Mouse (Mus musculus) stomach, postnatal 0 days (tissue): ENCODE data around the gene Krt18. TPM values are rescaled to one million over a fixed set of nuclear protein-coding genes. Genes with fewer than 3 reads are reported as not detected.

Experiments used
- ATAC-seq: fragments of 200-750 bp; cut with Nextera tagmentation; 2 replicates; pipeline ENCODE4 v1.8.0; 2017; ENCODE audit not compliant: low FRiP score, low TSS enrichment
- DNase-seq: peaks from one replicate; pipeline ENCODE4 v3.0.0-alpha.2; 2016; ENCODE audit warnings: low spot score
- H3K27ac ChIP-seq: fragments of 300-500 bp; sonication (generic); replicated peaks from 2 replicates; pipeline ENCODE4 v1.5.1; 2014; ENCODE audit warnings: mild to moderate bottlenecking, control low read depth
- H3K27me3 ChIP-seq: fragments of 300-500 bp; sonication (generic); 2 replicates; pipeline ENCODE4 v1.6.1; 2014; ENCODE audit warnings: low read length; ENCODE audit not compliant: control insufficient read depth, insufficient read depth
- H3K36me3 ChIP-seq: fragments of 300-500 bp; sonication (generic); 2 replicates; pipeline ENCODE4 v1.6.1; 2014; ENCODE audit warnings: low read length, mixed read lengths; ENCODE audit not compliant: control insufficient read depth, insufficient read depth
- H3K4me1 ChIP-seq: fragments of 300-500 bp; sonication (generic); replicated peaks from 2 replicates; pipeline ENCODE4 v1.6.1; 2014; ENCODE audit warnings: antibody characterized with exemption; ENCODE audit not compliant: control insufficient read depth, insufficient read depth
- H3K4me2 ChIP-seq: fragments of 300-500 bp; sonication (generic); replicated peaks from 2 replicates; pipeline ENCODE4 v1.6.1; 2014; ENCODE audit warnings: low read depth, mild to moderate bottlenecking, control low read depth, moderate library complexity
- H3K4me3 ChIP-seq: fragments of 300-500 bp; sonication (generic); 2 replicates; pipeline ENCODE4 v1.5.1; 2014; ENCODE audit warnings: low read depth, low read length, control low read depth
- H3K9ac ChIP-seq: fragments of 300-500 bp; sonication (generic); 2 replicates; pipeline ENCODE4 v1.6.1; 2014; ENCODE audit warnings: mild to moderate bottlenecking, low read length, control low read depth, mixed read lengths
- H3K9me3 ChIP-seq: fragments of 300-500 bp; sonication (generic); 2 replicates; pipeline ENCODE4 v1.6.1; 2016; ENCODE audit warnings: low read length; ENCODE audit not compliant: control insufficient read depth
- CTCF ChIP-seq: IDR thresholded peaks from 2 replicates; pipeline ENCODE4 v1.5.1; 2016; ENCODE audit warnings: antibody characterized with exemption, low read depth, mild to moderate bottlenecking, moderate library complexity
- EP300 ChIP-seq: optimal IDR thresholded peaks from 2 replicates; pipeline ENCODE3; 2016; ENCODE audit warnings: antibody characterized with exemption
- WGBS: fragments of 180-500 bp; shearing (Covaris S2); extraction: QIAGEN DNeasy Blood & Tissue Kit; methylation state at CpG from one replicate; pipeline ENCODE4 v1.1.7; 2014; 5-methylcytosine and 5-hydroxymethylcytosine counted together
- polyA plus RNA-seq: library from polyadenylated mRNA; unstranded; fragments of >200 nt; fragmentation: Nextera tagmentation; extraction: Ambion mirVana; gene quantifications from 2 replicates; pipeline ENCODE4 v1.2.1, GENCODE M21; 2015

Krt18 gene
- polyA plus RNA-seq, 1 experiment from 2014 or later = 715 TPM

DNA sequence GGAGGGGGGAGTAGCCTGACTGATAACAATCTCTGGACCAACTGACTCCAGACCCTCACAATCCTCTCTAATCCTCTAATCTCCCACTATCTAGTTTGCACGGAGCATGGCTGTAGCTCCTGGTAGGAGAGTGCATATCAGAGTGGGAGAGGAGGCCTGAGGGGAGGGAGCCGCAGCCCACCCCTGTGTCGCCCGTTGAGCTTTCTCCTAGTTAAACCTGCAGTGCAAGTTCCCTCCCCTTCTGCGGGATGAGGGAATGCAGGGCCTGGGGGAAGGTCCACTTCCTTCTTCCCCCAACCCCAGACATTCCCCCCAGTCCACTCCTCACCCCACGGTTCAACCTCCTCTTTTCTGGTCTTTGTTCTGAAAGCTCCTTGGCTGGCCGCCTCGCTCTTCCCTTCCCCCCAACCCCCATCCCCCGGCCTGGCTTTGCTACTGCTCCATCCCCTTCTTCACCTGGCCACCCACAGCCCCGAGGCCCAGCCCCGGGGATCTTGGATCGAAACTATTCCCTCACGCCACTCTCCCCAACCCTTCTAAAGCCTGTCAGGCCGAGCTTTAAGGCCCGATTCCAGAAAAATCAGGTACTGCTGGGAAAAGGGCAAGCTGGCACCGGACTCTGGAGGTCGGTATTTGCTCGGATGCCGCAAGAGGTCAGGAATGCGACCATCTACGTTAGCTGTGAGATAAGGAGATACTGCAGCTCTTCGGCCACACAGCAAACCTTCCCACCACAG, 2.7 kb upstream of the Krt18 start:
- Histone ChIP-seq H3K9me3 (no peaks in the 10 kb centered on the region), H3K27me3 (no peaks in the 10 kb centered on the region), H3K4me3 (0 out of 2 replicates have a peak overlapping the region, but pooled peaks have one; percentile 3), H3K9ac (peak overlapping the region; percentile 9; the same call in 1 of the 2 replicates), H3K36me3 (no peaks in the 10 kb centered on the region), H3K4me1 (peaks cover 7% of the 10 kb centered on the region), H3K27ac (peak overlapping the region; percentile 76), H3K4me2 (peak overlapping the region; percentile 34; the same call in 1 of the 2 replicates)
- DNase-seq (no peak), ATAC-seq (no peak)
- 12% methylated on average over 22 of the region's 22 CpGs for WGBS
- TF ChIP-seq CTCF = no peak
- TF ChIP-seq EP300 = no peak

DNA sequence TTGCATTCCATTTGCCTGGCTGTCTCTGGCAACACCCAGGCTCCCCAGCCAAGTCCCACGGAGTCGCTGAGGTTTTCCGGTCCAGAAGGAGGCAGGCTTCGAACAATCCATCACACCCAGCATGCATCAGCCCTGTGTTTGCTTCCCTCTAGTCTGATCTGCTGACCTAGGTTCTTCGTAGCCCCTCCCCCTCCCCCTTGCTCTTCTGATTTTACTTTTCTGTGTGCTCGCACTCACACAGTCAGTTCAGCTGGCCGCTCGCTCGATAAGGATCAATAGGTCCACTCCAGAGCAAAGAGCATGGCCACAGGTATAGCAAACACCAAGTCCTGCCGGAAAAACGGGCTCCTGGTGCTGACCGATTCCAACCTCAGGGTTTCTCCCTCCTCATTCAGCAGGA, 1.6 kb upstream of the Krt18 start:
- Histone ChIP-seq H3K9ac (no peak overlapping the region), H3K36me3 (no peaks in the 10 kb centered on the region), H3K4me2 (peak overlapping the region; percentile 32; the same call in 1 of the 2 replicates), H3K9me3 (no peaks in the 10 kb centered on the region), H3K4me1 (peaks cover 7% of the 10 kb centered on the region), H3K27me3 (no peaks in the 10 kb centered on the region), H3K4me3 (no peak overlapping the region), H3K27ac (peak overlapping the region; percentile 31)
- 25% methylated on average over 12 of the region's 12 CpGs for WGBS
- TF ChIP-seq CTCF (no peak; the same call in 1 of the 2 replicates), EP300 (no peak)
- ATAC-seq = peak; percentile 11
- DNase-seq = peak; percentile 69

DNA sequence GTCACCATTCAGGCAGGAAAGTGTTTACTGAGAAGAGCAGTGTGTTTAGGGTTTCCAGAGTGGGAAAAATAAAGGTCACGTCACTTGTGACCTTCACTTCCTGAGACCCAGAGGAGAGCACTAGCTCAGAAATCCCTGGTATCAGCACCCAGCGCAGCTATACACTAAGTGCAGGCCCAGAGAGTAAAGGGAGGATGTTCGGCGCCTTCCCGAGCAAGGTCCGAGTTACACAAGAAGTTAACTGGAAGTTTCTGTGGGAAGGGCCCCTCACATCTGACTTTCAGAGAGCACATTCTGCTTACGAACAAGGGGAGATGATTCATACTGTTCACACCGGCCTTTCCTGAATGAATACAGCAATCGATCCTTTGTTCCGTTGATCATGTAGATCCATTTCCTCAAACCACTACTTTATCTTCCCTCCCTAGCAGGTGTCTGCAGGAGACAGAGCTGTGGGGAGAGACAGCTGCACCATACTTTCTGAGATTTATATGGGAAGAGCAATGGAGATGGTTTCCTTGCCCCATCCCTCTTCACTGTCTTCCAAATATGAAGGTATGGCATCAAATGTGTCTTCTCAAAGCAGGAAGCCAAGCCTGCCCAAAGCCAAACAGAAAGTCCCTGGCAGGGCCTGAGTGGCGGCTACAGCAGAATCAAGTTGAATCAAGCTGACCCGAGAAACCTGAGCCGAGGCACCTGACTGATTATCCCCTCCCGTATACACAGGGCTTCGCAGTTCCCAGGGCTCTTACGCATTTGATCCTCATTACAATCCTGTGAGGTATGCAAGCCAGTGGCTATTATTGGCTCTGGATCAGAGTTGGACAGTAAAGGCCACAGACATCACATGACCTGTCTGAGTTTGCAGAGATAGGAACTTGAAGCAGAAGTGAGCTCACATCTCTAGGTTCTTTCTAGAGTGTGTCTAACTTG, 6.4 kb downstream of the Krt18 start:
- 50% methylated on average over 16 of the region's 16 CpGs for WGBS
- Histone ChIP-seq H3K27ac (no peak overlapping the region), H3K9ac (no peak overlapping the region), H3K9me3 (no peaks in the 10 kb centered on the region), H3K4me2 (no peak overlapping the region), H3K4me1 (no peaks in the 10 kb centered on the region), H3K4me3 (no peak overlapping the region), H3K36me3 (no peaks in the 10 kb centered on the region), H3K27me3 (no peaks in the 10 kb centered on the region)
- DNase-seq (no peak), ATAC-seq (peak; percentile 44)
- TF ChIP-seq EP300 (no peak), CTCF (no peak)

DNA sequence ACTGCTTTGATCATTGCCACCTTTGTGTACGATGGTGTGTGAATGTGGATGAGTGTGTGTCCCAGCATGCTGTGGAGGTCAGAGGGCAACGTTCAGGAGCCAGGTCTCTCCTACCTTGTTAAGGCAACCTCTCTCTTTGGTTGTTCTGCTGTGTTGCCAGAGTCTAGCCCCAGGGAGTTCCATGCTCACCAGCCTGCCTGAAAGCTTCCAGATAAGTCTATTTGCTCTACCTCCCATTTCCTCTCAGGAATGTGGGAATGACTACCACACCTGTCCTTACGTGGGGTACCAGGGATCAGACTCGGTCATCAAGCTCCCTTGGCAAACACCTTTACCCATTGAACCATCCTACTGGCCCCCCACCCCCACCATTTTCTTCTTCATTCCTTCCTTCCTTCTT, 12.3 kb downstream of the Krt18 start:
- no peak for TF ChIP-seq EP300
- no peak for TF ChIP-seq CTCF
- H3K27ac ChIP-seq = 0 out of 2 replicates have a peak overlapping the region, but pooled peaks have one; percentile 18
- ATAC-seq = peak; percentile 69
- no peaks in the 10 kb centered on the region for H3K36me3 ChIP-seq
- H3K27me3 ChIP-seq = no peaks in the 10 kb centered on the region
- no peak overlapping the region for H3K4me2 ChIP-seq
- H3K4me1 ChIP-seq = no peaks in the 10 kb centered on the region
- 53% methylated on average over 4 of the region's 4 CpGs for WGBS
- H3K9me3 ChIP-seq = no peaks in the 10 kb centered on the region
- no peak overlapping the region for H3K4me3 ChIP-seq
- DNase-seq = no peak
- no peak overlapping the region for H3K9ac ChIP-seq

DNA sequence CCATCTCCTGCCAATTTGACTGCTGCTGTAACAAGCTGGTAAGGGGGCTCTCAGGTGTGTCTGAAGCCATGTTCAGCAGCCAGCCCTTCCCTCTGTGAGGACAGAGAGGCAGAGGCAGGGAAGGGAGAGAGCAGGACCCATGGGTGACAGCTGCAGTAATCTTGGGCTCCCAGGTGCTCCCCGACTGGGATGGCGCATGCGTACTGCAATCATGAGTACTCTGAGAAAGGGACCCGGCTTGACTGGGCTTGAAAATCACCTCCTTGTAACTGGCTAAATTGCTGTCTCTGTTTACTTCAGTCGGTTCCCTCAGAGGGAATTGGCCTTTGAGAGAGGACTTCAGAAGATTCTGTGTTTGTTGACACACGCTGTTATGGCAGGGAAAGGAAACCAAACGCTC, 14.0 kb downstream of the Krt18 start:
- 0 out of 2 replicates have a peak overlapping the region, but pooled peaks have one; percentile 5 for H3K4me2 ChIP-seq
- H3K36me3 ChIP-seq = no peaks in the 10 kb centered on the region
- no peak overlapping the region for H3K9ac ChIP-seq
- no peaks in the 10 kb centered on the region for H3K9me3 ChIP-seq
- DNase-seq = no peak
- H3K27ac ChIP-seq = no peak overlapping the region
- no peaks in the 10 kb centered on the region for H3K27me3 ChIP-seq
- no peak for ATAC-seq
- H3K4me3 ChIP-seq = no peak overlapping the region
- 27% methylated on average over 7 of the region's 7 CpGs for WGBS
- H3K4me1 ChIP-seq = no peaks in the 10 kb centered on the region
- TF ChIP-seq EP300 (no peak), CTCF (no peak)
